29 mouse cellular contexts compared by ENCODE assay signal in genomic region chr12:100331806-100332205, GRCm38 (mm10).
DNase-seq lines count a peak whose midpoint lies in the region; ATAC-seq and TF ChIP-seq lines count a peak whose summit lies in the region.
"Had no signal": no experiment of that assay in that cellular context is flagged by ENCODE, and none has a peak within 500 bp of the region (broad histone marks: within the 10 kb centered on the region; RNA-seq: fewer than 3 reads in every experiment).

No protein-coding gene starts in this region.

- H3K9ac ChIP-seq in forebrain, postnatal 0 days: no peak overlapping the region
- H3K9ac ChIP-seq: embryonic facial prominence, embryonic 13.5 days; forebrain, embryonic 12.5 days; forebrain, embryonic 15.5 days; heart, embryonic 13.5 days; hindbrain, embryonic 14.5 days had no signal

- no peak for ATAC-seq in forebrain, postnatal 0 days
- ATAC-seq: forebrain, embryonic 15.5 days; hindbrain, postnatal 0 days; inflammation-experienced regulatory T-cells, adult 6 months had no signal

- H3K27me3 ChIP-seq in forebrain, postnatal 0 days (ENCODE audit: insufficient read depth, low read length): no peaks in the 10 kb centered on the region
- H3K27me3 ChIP-seq: embryonic facial prominence, embryonic 13.5 days; forebrain, embryonic 12.5 days; forebrain, embryonic 15.5 days; heart, embryonic 13.5 days had no signal

- H3K9me3 ChIP-seq in forebrain, postnatal 0 days (ENCODE audit: low read length): no peaks in the 10 kb centered on the region
- H3K9me3 ChIP-seq: embryonic facial prominence, embryonic 10.5 days; embryonic facial prominence, embryonic 13.5 days; forebrain, embryonic 12.5 days; forebrain, embryonic 15.5 days; heart, embryonic 10.5 days; heart, embryonic 13.5 days had no signal

- TF ChIP-seq CTCF in forebrain, postnatal 0 days (IDR thresholded peaks at IDR 0.05; ENCODE audit: low read depth): no peak

- peaks cover 7% of the 10 kb centered on the region; the same call in 1 of the 2 replicates for H3K36me3 ChIP-seq in forebrain, postnatal 0 days (ENCODE audit: insufficient read depth)
- H3K36me3 ChIP-seq: forebrain, embryonic 15.5 days had no signal

- H3K27ac ChIP-seq in forebrain, postnatal 0 days (ENCODE audit: low read depth, low read length): no peak overlapping the region
- H3K27ac ChIP-seq: embryonic facial prominence, embryonic 10.5 days; embryonic facial prominence, embryonic 13.5 days; forebrain, embryonic 12.5 days; forebrain, embryonic 15.5 days; gastrocnemius, adult 2 months; heart, adult 2 months; heart, embryonic 10.5 days; heart, embryonic 13.5 days; hindbrain, embryonic 14.5 days; hindbrain, postnatal 0 days had no signal

- peak; percentile 51 to 66 for DNase-seq in thymus, adult 18-20 months
- DNase-seq in thymus, postnatal 10 days (ENCODE audit: low spot score in 2 of 2): peak; percentile 62 to 72
- peak; percentile 56 to 77 for DNase-seq in thymus, postnatal 36 days
- no peak for DNase-seq in gastrocnemius, postnatal 14 days
- DNase-seq in forebrain, postnatal 0 days: no peak
- DNase-seq in urinary bladder, postnatal 10 days (ENCODE audit: low spot score): no peak
- DNase-seq: adrenal gland, adult 2 months; adrenal gland, postnatal 14 days; B cell, adult 2 months; cerebellum, adult 11 months; cerebellum, adult 2 months; cerebellum, postnatal 10 days; cerebellum, postnatal 36 days; embryo, embryonic 11 days; gastrocnemius, adult 2 months; gastrocnemius, postnatal 25 days; heart, adult 2 months; heart, postnatal 14 days; heart, postnatal 4 days had no signal

- H3K4me2 ChIP-seq in forebrain, postnatal 0 days (ENCODE audit: low read depth): no peak overlapping the region
- H3K4me2 ChIP-seq: embryonic facial prominence, embryonic 13.5 days; forebrain, embryonic 12.5 days; forebrain, embryonic 15.5 days; heart, embryonic 13.5 days; hindbrain, embryonic 14.5 days had no signal

- WGBS in forebrain, postnatal 0 days: 94% methylated on average over 6 of the region's 6 CpGs

- intact Hi-C loops in gastrocnemius, postnatal 14 days (cut with DNase I; ENCODE audit: low total_unique reads): no loop called here

- H3K4me1 ChIP-seq in forebrain, postnatal 0 days (ENCODE audit: insufficient read depth): peaks cover 9% of the 10 kb centered on the region; the same call in 1 of the 2 replicates
- H3K4me1 ChIP-seq: embryonic facial prominence, embryonic 10.5 days; heart, embryonic 10.5 days had no signal

- H3K4me3 ChIP-seq in forebrain, postnatal 0 days (ENCODE audit: low read depth, low read length): no peak overlapping the region
- H3K4me3 ChIP-seq: embryonic facial prominence, embryonic 10.5 days; embryonic facial prominence, embryonic 13.5 days; erythroblast, embryonic 14.5 days; forebrain, embryonic 12.5 days; forebrain, embryonic 15.5 days; gastrocnemius, adult 2 months; heart, adult 2 months; heart, embryonic 10.5 days; heart, embryonic 13.5 days had no signal

Comparison
In these comparisons a context has a peak if more than half of its experiments do, and no peak if none do; other contexts are left out.
1. DNase-seq: peak in thymus, adult 18-20 months (2 of 2), thymus, postnatal 10 days (2 of 2) and thymus, postnatal 36 days (2 of 2); none in gastrocnemius, postnatal 14 days (single experiment), forebrain, postnatal 0 days (single experiment) and urinary bladder, postnatal 10 days (single experiment).